Mouse (Mus musculus) large intestine, adult 2 months (tissue): ENCODE measurements around the gene Bcar3. TPM values are rescaled to one million over a fixed set of nuclear protein-coding genes. Genes with fewer than 3 reads are reported as not detected.

Source experiments
- DNase-seq: peaks from one replicate; pipeline ENCODE4 v3.0.0-alpha.2; 2012; ENCODE audit warnings: low read depth, low spot score
- WGBS: fragments of 180-500 bp; shearing (Covaris S2); methylation state at CpG from one replicate; pipeline ENCODE4 v1.1.7; 2018; 5-methylcytosine and 5-hydroxymethylcytosine counted together
- polyA plus RNA-seq: library from polyadenylated mRNA; depleted of rRNA; stranded (reverse); fragments of >200 nt; gene quantifications from 2 replicates; pipeline ENCODE4 v1.2.3, GENCODE M21; 2012

The Bcar3 gene
- polyA plus RNA-seq, 1 experiment: 50.9 TPM

DNA sequence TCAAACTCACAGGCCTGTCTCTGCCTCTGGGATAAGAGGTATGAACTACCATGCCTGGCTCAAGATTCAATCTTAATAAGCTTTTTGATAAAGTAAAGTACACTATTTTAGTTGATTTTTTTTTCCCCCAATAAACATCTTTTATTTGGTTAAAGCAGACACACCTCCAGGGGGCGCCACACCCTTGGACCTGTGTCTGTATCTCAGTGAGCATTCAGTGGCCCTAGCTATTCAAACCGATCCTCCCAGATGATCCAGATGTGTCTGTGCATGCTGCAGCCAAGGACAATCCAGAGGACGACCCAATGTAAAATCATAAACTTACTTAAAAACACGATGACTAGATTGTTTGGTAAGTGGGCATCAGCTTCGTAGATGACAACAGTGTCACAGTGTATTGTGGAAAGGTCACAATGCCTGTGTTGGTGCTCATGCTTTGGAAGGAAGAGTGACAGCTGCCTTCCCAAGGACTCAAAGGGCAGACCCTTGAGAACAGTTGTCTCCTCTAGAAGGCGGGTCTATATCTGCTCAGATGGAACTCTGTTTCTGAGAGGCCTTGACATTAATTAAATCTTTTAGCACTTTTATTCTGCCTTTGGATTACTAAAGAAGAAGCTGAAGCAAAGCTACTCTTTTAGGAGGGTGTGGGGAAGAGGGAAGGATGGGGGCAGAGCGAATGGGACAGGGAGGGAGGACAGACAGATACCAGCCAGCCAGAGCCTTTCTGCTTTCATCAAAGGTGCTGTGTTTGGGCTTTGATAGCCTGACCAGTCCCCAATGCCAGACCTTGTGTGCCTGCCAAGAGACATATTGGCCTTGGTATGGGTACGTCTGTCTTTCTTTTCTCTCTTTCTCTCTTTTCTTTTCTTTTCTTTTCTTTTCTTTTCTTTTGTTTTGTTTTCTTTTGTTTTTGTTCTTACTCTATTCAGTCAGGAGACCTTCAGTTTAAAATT, 141.3 kb downstream of the Bcar3 start:
- WGBS: 93% methylated on average over 8 of the region's 8 CpGs
- DNase-seq: no peak

DNA sequence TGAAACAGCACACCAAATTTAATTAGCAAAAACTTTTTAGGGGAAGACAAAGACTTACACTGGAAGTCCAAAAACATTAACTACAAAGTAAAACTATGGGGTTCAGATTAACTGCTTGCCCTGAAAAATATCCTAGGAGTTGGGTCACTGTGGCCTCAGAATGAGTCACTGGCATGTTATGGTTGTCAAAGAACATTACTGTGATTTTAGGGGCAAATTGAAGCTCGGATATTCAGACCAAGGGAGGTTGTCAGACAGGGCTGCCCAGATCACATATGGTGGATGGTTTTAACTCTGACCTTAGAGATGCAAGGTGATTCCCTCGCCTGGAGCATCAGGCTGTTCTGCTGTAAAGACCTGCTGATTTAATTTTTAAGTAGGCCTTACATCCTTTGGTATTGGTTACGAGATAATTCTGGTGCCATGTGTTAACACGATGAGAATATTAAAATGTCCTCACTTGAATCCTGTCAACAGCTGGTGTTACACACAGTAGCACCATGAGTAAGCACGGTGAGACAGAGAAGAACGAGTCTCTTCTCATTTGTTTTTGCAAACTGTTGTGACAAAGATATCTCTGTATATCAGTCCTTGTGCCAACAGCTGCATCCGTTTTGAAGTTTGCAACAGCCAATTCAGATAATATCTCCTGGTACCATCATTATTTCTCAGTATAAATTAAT, 144.3 kb downstream of the Bcar3 start:
- 74% methylated on average over 7 of the region's 7 CpGs for WGBS

DNA sequence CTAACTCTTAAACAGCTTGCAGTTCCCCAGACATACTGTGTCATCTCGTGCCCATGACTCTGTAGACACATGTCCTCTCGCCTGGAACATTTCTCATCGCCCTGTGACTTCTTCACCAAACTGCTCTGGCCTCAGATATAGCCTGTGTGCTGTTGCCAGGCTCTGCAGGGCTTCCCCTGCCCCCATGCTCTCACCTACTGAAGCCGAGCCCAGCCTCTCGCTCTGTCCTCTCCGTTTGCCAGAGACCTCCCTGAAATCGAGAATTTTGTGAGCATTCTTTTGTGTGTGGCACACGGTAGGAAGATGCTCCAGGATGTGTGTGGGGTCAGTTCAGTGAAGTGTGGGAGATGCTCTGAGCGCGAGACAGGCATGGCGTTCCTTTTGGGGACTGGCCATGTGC, 151.8 kb downstream of the Bcar3 start:
- no peak for DNase-seq
- WGBS: 87% methylated on average over 11 of the region's 11 CpGs

More for the DNA sequence above, 144.3 kb downstream of the Bcar3 start:
- no peak for DNase-seq

DNA sequence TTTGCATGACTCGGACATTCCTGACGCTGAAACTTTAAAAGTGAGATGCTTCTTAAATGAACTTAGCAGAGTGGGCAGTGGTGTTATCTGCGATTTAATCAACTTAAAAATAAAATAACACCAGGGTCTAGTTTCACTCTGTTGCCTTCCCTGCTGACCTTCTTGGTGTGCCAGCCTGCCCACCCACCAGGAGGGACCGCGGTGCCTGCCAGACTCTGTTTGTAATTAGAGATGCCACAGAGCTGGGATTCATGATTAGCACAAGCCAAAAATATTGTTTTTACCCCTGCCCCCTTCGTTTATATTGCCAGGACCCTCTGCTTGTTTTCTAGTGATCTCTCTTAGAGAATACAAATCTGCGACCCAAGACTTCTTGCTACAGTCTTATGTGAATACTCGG, 152.7 kb downstream of the Bcar3 start:
- 86% methylated on average over 8 of the region's 8 CpGs for WGBS
- no peak for DNase-seq

DNA sequence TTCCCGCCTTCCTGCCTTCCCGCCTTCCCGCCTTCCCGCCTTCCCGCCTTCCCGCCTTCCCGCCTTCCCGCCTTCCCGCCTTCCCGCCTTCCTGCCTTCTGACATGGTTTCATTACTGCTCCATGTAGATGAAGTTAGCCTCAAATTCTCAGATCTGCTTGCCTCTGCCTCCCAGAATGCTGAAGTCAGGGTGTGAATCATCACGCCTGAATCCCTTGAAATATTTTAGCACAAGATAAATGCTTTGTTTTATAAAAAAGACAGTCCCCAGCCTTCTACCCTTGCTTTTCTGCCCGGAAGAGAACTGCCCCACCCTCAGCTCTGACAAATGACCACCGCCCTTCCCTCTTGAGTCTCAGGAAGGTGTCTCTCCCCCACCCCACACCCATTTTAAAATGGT, 154.3 kb downstream of the Bcar3 start:
- no peak for DNase-seq
- 99% methylated on average over 13 of the region's 13 CpGs for WGBS

DNA sequence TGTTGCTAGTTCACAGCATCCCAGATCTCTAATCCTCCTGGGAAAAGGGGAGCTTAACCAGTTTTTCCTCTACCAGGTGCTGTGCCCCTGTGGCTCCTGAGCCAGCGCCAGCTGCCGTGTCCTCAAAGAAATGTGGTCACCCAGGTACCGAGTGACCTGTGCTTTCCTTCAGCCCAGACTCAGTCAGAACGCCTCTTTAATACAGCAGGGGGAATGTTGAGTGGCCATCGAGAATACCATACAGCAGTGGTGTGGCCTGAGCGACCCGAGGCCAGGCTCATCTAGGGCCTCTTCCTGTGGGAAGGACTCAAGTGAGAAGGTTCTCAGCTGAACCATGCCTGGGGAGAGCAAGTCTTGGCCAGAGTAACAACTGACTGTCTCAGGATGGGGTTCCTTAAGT, 156.1 kb downstream of the Bcar3 start:
- 89% methylated on average over 7 of the region's 7 CpGs for WGBS
- DNase-seq: no peak

DNA sequence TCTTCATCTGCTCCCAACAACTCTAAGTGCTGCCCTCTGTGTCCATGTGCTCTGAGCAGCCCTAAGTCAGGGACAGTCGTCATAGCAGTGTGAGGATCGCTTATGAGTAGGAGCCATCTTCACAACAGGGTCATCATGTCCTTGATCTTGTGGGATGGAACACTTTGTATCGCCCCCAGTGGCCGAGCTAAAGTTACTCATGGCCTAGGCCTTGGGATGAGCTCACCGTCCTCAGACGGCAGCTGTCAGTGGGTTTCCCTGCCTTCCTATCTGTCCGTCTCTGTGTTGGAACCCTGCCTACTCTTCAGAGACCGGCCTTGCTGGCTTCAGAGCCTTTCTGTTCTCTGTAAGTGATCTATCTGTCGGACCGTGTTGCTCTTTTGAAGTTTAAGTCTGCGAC, 159.9 kb downstream of the Bcar3 start:
- 92% methylated on average over 11 of the region's 11 CpGs for WGBS

DNA sequence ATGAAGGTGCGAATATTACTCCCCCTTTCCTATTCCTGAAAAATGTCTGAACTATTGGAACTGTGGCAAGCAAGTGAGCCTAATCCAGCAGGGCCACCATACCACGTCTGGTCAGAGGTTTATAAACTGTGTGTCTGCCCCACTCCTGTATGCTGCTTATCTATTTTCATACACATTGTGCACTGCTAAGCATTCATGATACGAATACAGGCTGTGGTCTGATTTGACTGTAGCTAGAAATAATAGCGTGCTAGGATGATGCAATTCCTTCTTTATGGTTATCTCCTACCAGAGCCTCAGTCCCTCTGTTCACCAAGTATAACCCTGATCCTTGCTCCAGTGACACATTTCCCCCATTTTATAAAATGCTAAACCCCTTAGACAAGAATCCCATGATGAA, 162.2 kb downstream of the Bcar3 start:
- 88% methylated on average over 4 of the region's 4 CpGs for whole genome bisulfite sequencing
- no peak for DNase-seq

More for the DNA sequence above, 159.9 kb downstream of the Bcar3 start:
- DNase-seq: no peak

DNA sequence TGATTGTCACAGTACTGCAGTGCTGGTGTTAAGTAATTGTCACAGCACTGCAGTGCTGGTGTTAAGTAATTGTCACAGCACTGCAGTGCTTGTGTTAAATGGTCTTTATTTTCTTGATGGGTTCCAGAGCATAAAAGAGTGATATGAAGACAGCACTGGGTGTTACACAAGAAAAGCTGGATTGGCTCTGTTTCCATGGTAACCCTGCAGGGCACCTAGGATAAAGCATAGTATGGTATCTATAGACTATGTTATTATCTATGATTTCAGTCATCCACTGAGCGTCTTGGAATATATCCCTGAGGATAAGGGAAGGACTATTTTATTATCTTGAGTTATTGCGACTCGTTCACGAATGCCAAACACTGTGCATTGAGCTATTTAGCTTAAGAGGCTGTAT, 162.9 kb downstream of the Bcar3 start:
- DNase-seq: no peak
- 60% methylated on average over 4 of the region's 4 CpGs for WGBS

DNA sequence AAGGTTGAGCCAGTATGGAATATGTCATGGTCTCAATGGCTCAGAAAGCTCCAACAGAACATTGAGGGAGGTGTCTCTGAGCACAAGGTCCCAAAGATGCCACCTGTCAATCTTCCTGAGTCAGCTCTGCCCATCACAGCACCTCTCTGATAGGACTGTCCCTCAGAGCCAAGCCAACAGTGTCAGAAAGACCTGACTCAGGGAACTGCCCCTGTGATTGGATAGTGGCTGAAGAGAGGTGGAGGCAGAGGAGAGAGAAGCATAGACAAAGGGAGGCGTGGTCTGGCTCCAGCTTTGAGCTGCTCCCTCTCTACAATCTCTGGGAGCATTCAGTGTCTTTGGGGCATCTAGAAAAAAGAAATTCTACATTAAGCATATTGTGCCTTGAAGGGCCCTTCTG, 163.8 kb downstream of the Bcar3 start:
- DNase-seq: no peak
- WGBS: 73% methylated on average over 1 of the region's 1 CpGs

DNA sequence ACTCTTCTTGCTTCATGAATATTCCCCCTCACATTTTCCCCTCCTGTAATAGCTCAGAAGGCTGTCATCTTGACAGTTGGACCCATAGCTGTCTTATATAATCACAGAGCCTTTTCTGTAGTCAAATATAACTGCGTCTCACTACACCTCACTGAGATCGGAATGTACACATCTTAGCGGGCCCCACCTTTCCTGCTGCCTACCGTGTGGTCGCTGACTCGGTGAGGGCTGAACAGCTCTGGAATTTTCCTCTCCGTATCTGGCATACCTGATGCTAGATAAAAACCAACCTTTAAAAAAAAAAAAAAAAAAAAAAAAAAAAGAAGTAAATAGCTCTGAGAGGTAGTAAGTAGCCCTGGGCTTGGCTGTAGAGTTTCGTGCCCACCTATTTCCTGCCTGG, 164.8 kb downstream of the Bcar3 start:
- DNase-seq: no peak

DNA sequence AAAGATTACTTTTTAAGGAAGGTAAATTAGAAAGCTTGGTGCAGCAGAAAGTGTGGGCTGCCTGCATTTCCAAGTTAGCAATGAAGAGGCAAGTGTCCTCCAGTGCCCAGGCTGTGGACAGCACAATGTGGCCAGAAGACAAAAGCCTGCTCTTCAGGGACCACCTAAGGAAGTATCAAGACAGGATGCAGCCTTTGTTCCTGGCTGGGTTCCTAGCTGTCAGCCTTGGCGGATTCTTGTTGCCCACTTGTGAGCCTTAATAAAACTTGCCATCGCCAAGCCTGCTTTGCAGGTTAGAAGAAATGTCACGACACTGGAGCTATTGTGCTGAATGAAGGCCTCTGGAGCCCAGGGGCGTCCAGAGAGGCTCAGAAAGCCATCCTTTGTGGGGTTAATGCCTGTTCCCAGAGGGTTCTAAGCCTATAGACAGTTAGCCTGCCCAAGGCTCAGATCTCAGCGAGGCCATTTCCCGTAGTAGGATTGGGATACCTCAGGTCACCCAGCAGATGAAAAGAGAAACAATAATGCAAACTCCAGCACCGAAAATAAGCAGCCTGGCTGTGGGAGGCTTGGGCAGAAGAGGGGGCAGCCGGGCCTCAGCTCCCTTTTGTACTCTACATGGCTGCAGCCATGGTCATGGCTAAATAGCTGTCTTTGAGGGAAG, 167.0 kb downstream of the Bcar3 start:
- DNase-seq: no peak
- WGBS: 84% methylated on average over 8 of the region's 8 CpGs

More for the DNA sequence above, 164.8 kb downstream of the Bcar3 start:
- 41% methylated on average over 8 of the region's 8 CpGs for WGBS

DNA sequence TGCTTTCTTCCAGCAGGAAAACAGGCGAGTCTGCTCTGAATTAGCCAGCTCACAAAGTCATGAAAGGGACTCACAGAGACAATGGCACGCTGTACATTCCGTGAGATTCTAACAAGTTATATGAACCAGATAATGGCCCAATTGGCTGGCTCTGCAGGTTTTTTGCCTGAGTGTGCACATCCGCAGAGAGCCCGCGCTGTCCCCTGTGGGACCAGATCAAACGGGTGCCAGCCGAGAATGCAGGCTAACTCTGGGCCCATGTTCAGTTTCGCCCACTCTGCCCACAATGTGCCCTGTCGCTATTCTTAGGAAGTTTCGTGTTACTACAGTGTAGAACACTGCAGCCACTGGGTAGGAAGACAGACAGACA, 167.6 kb downstream of the Bcar3 start:
- 89% methylated on average over 11 of the region's 11 CpGs for WGBS

DNA sequence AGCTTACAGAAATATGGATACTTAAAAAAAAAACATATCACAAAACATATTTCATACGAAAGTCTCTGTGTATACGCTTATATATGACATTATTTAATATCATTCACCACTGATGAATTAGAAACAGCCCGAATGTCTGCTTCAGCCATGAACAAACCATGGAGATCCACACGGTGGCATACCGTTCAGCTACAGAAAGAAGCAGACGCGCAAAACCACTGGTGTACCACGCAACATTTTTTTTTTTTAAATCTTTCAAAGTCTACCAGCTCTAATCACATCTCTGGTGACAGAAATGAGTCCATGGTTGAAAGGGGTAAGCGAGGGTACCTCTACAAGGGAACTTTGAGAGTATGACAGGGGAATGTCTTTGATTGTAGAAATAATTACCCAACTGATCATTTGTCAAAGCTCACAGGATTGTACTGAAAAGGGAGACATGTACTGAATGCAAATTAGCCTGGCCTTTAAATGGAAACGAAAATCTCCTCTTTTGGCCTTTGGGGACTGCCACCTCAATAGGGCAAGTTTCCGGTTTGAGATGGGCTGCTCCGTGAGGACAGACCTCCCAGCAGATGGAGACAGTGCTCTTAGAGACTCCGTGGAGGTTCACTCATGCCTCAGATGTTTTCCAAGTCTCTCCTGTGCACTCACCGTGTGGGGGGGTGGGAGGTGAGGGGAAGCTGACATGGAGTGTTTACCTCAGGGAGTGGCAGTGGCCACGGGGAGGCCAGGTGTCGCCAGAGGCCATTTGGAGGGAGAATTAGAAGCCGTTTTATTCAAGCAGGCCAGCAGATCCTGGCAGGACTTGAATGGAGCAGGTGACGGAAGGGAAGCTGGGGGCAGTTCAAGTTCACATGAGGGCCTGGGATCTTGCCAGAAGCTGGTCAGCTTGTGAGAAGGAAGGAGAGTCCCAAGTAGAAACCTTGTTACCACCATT, 168.3 kb downstream of the Bcar3 start:
- 53% methylated on average over 18 of the region's 18 CpGs for WGBS
- no peak for DNase-seq

More for the DNA sequence above, 167.6 kb downstream of the Bcar3 start:
- DNase-seq: no peak

DNA sequence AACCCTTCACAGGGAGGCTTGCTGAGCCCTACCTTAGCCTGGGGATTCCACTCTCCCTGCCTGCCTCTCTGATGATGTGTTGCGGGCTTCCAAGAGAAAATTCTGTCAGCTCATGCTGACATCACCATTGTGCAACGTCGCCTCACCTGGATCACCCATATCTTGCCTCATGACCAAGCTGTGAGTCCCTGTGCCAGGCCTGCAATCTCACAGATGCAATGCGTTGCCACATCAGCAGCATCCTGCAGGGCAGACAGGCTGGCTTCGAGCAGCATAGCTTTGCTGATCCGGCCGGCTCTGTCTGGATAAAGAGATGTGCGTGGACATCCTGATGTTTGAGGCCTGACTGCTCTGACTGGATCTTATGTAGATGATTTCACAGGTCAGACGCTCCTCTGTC, 169.2 kb downstream of the Bcar3 start:
- WGBS: 84% methylated on average over 9 of the region's 9 CpGs

DNA sequence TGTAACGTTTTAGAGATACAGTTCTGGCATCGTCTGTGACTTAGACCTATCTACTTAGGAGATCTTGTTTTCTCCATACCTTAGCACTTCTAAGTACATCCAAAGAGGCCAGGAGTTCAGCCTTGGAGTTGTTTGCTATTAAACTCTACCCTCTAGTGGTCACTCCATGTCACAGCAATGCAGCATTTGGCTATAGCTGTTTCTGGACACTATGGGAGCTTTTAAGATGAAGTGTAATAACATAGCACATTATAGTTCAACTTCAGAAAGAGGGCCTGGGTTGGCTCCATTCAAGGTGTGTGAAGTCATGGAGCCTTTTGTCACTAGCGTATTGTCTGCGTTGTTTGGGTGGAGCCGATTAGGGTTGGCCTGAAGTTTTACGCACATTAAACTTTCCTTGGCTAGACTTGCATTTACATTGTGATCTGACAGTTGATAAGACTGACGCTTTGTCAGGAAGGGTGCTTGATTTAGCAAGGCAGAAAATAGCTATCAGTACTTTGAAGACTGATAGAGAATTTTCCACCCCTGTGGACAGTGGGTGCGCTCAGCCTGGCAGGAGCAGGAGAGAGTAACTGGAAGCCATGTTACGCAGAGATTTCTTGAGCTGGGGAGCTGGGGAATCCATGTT, 172.3 kb downstream of the Bcar3 start:
- WGBS: 33% methylated on average over 9 of the region's 9 CpGs
- no peak for DNase-seq

More for the DNA sequence above, 169.2 kb downstream of the Bcar3 start:
- DNase-seq: no peak

DNA sequence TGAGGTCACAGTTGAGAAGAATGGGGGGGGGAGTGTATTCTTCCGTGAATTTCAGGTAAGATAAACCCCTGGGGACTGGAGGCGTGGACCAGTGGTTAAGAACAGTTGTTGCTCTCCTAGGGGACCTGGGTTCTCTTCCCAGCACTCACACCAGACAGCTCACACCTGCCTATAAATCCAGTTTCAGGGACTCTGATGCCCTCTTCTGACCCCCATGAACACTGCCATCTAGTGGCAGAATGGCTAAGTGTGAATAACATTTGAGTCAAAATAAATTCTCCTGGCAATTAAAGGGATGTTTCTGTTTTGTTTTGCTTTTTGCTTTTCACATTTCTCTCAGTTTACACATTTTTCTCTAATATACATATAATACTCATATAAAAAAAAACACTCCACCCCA, 174.0 kb downstream of the Bcar3 start:
- DNase-seq: no peak

DNA sequence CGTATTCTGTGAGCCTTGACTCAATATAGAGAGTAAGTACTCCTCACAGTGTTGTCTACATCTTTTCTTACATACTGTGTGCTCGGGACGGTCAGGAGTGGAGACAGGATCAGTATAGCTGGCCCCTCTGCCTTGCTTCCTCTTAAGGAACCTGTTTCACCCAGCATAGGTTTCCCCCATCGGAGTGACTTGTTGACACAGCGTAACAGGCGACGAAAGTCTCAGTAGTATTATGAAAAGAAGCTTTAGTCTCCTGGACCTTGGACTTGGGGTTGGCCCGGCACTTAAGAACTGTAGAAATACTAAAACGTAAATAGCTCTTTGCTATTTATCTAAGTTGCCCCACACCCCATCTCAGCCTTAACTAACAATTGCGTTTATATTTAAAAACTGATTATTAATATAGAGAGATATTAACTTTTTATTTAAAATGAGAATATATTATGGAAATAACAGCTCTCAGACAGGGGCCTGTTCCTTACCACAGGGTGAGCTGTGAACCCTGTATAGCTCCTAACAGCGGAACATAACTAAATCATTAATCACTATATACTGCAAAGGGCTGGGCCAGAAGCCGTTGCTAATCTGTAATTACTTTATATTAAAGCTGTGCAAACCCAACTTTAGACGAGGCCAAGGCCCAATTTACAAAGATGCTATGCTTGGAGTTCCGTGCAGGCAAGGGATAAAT, 176.5 kb downstream of the Bcar3 start:
- DNase-seq: no peak
- WGBS: 37% methylated on average over 14 of the region's 14 CpGs

More for the DNA sequence above, 174.0 kb downstream of the Bcar3 start:
- WGBS: 82% methylated on average over 2 of the region's 2 CpGs
